ENCODE assay signal across 12 mouse cellular contexts in genomic region chr10:20418202-20418855, GRCm38 (mm10).
DNase-seq lines count a peak whose midpoint lies in the region; ATAC-seq and TF ChIP-seq lines count a peak whose summit lies in the region.
"Had no signal": no experiment of that assay in that cellular context is flagged by ENCODE, and none has a peak within 500 bp of the region (broad histone marks: within the 10 kb centered on the region; RNA-seq: fewer than 3 reads in every experiment).

No protein-coding gene starts in this region.

- H3K79me2 ChIP-seq in liver, adult 2 months (ENCODE audit: control insufficient read depth, insufficient read depth, low read length), result no peaks in the 10 kb centered on the region

- no peak overlapping the region for H3K4me2 ChIP-seq in heart, embryonic 13.5 days
- no peak overlapping the region for H3K4me2 ChIP-seq in intestine, postnatal 0 days (replicated peaks; ENCODE audit: low read depth)
- H3K4me2 ChIP-seq: forebrain, embryonic 13.5 days; limb, embryonic 12.5 days had no signal

- DNase-seq in liver, adult 2 months (ENCODE audit: extremely low read depth, low read depth, low spot score), result peak; percentile 8
- DNase-seq in liver, result no peak
- DNase-seq in lung, postnatal 36 days, result peak; percentile 79
- no peak for DNase-seq in neural tube, embryonic 10.5 days (ENCODE audit: extremely low spot score, low spot score)
- DNase-seq: adrenal gland, adult 8-10 months; cerebellum, postnatal 36 days had no signal

- no peaks in the 10 kb centered on the region; the same call in 1 of the 2 replicates for H3K36me3 ChIP-seq in liver, adult 2 months (ENCODE audit: control insufficient read depth, insufficient read depth, low read length)
- peaks cover 20% of the 10 kb centered on the region for H3K36me3 ChIP-seq in heart, embryonic 13.5 days
- H3K36me3 ChIP-seq in intestine, postnatal 0 days (ENCODE audit: control insufficient read depth, insufficient read depth), result no peaks in the 10 kb centered on the region
- H3K36me3 ChIP-seq: limb, embryonic 12.5 days had no signal

- TF ChIP-seq CTCF in liver, adult 2 months (IDR thresholded peaks at IDR 0.05; ENCODE audit: low read depth, low read length), result no peak
- TF ChIP-seq CTCF in intestine, postnatal 0 days (IDR thresholded peaks at IDR 0.05; ENCODE audit: low read depth), result no peak

- WGBS in liver, adult 2 months, result 57% methylated on average over 11 of the region's 11 CpGs
- WGBS in heart, embryonic 13.5 days, result 37% methylated on average over 11 of the region's 11 CpGs
- WGBS in intestine, postnatal 0 days, result 36% methylated on average over 11 of the region's 11 CpGs

- no peak overlapping the region for H3K4me3 ChIP-seq in liver, adult 2 months (ENCODE audit: insufficient read depth, low read depth, low read length)
- H3K4me3 ChIP-seq in heart, embryonic 13.5 days, result no peak overlapping the region
- no peak overlapping the region for H3K4me3 ChIP-seq in intestine, postnatal 0 days (ENCODE audit: low read depth, low read length)
- H3K4me3 ChIP-seq: forebrain, embryonic 13.5 days; limb, embryonic 12.5 days; megakaryocyte, embryonic 14.5 days had no signal

- ATAC-seq in heart, embryonic 13.5 days (ENCODE audit: extremely low read depth, insufficient number of reproducible peaks, low FRiP score, low TSS enrichment), result no peak
- ATAC-seq in intestine, postnatal 0 days, result no peak
- no peak for ATAC-seq in CD4-positive, CD25-positive, alpha-beta regulatory T cell, adult 4 months
- ATAC-seq: forebrain, embryonic 13.5 days had no signal

- TF ChIP-seq POLR2A in liver, adult 2 months (IDR thresholded peaks at IDR 0.05; ENCODE audit: extremely low read depth, insufficient read depth, low read length), result no peak

- H3K27ac ChIP-seq in liver, adult 2 months (replicated peaks; ENCODE audit: insufficient read depth, low read depth, low read length), result no peak overlapping the region
- peak overlapping the region; percentile 20; the same call in 1 of the 2 replicates for H3K27ac ChIP-seq in heart, embryonic 13.5 days (replicated peaks)
- peak overlapping the region; percentile 21; the same call in 1 of the 2 replicates for H3K27ac ChIP-seq in intestine, postnatal 0 days (ENCODE audit: low read depth, low read length)
- H3K27ac ChIP-seq: forebrain, embryonic 13.5 days; limb, embryonic 12.5 days had no signal

- no peak overlapping the region for H3K9ac ChIP-seq in liver, adult 2 months (ENCODE audit: low read depth, low read length)
- no peak overlapping the region for H3K9ac ChIP-seq in heart, embryonic 13.5 days
- no peak overlapping the region for H3K9ac ChIP-seq in intestine, postnatal 0 days (ENCODE audit: low read depth, low read length)
- H3K9ac ChIP-seq: forebrain, embryonic 13.5 days; limb, embryonic 12.5 days had no signal

- H3K4me1 ChIP-seq in liver, adult 2 months (ENCODE audit: control insufficient read depth, insufficient read depth, low read length), result no peaks in the 10 kb centered on the region
- peaks cover 13% of the 10 kb centered on the region for H3K4me1 ChIP-seq in heart, embryonic 13.5 days
- no peaks in the 10 kb centered on the region for H3K4me1 ChIP-seq in intestine, postnatal 0 days (replicated peaks; ENCODE audit: control insufficient read depth, insufficient read depth, low read length)
- H3K4me1 ChIP-seq: forebrain, embryonic 13.5 days had no signal

- H3K9me3 ChIP-seq in heart, embryonic 13.5 days, result no peaks in the 10 kb centered on the region
- no peaks in the 10 kb centered on the region for H3K9me3 ChIP-seq in intestine, postnatal 0 days (ENCODE audit: control insufficient read depth)
- H3K9me3 ChIP-seq: forebrain, embryonic 13.5 days; limb, embryonic 12.5 days; megakaryocyte, embryonic 14.5 days had no signal

- H3K27me3 ChIP-seq in liver, adult 2 months (ENCODE audit: control insufficient read depth, insufficient read depth, low read length), result no peaks in the 10 kb centered on the region
- H3K27me3 ChIP-seq in heart, embryonic 13.5 days (replicated peaks), result no peaks in the 10 kb centered on the region
- no peaks in the 10 kb centered on the region for H3K27me3 ChIP-seq in intestine, postnatal 0 days (replicated peaks; ENCODE audit: control insufficient read depth, insufficient read depth, low read length)
- H3K27me3 ChIP-seq: forebrain, embryonic 13.5 days; limb, embryonic 12.5 days; megakaryocyte, embryonic 14.5 days had no signal

Comparison
In these comparisons a context has a peak if more than half of its experiments do, and no peak if none do; other contexts are left out.
1. DNase-seq: peak in liver, adult 2 months (single experiment) and lung, postnatal 36 days (single experiment); none in liver (single experiment) and neural tube, embryonic 10.5 days (single experiment).